Mouse (Mus musculus) kidney, postnatal 0 days (tissue): ENCODE data around the gene Ubc. TPM values are rescaled to one million over a fixed set of nuclear protein-coding genes. Genes with fewer than 3 reads are reported as not detected.
A peak's percentile ranks its signal among the peaks of the same experiment; 100 is the strongest.

Source experiments
- ATAC-seq: fragments of 200-750 bp; cut with Nextera tagmentation; replicated peaks from 2 replicates; pipeline ENCODE4 v1.8.0; 2017; ENCODE audit warnings: low read depth, moderate number of reproducible peaks, moderate TSS enrichment, moderate library complexity; ENCODE audit not compliant: low FRiP score
- DNase-seq: peaks from one replicate; pipeline ENCODE4 v3.0.0-alpha.2; 2016; ENCODE audit warnings: low spot score
- H3K27ac ChIP-seq: fragments of 300-500 bp; sonication (generic); 2 replicates; pipeline ENCODE4 v1.5.1; 2014; ENCODE audit warnings: mild to moderate bottlenecking
- H3K27me3 ChIP-seq: fragments of 300-500 bp; sonication (generic); 2 replicates; pipeline ENCODE4 v1.6.1; 2014; ENCODE audit warnings: low read length, mixed read lengths; ENCODE audit not compliant: insufficient read depth
- H3K36me3 ChIP-seq: fragments of 300-500 bp; sonication (generic); 2 replicates; pipeline ENCODE4 v1.6.1; 2014; ENCODE audit warnings: low read length, mixed read lengths; ENCODE audit not compliant: insufficient read depth
- H3K4me1 ChIP-seq: fragments of 300-500 bp; sonication (generic); replicated peaks from 2 replicates; pipeline ENCODE4 v1.6.1; 2014; ENCODE audit warnings: antibody characterized with exemption, low read length, mixed read lengths; ENCODE audit not compliant: insufficient read depth
- H3K4me2 ChIP-seq: fragments of 300-500 bp; sonication (generic); 2 replicates; pipeline ENCODE4 v1.6.1; 2014; ENCODE audit warnings: mild to moderate bottlenecking, low read length, moderate library complexity, mixed read lengths
- H3K4me3 ChIP-seq: fragments of 300-500 bp; sonication (generic); replicated peaks from 2 replicates; pipeline ENCODE4 v1.5.1; 2014; ENCODE audit warnings: low read depth, low read length
- H3K9ac ChIP-seq: fragments of 300-500 bp; sonication (generic); 2 replicates; pipeline ENCODE4 v1.6.1; 2014; ENCODE audit warnings: low read depth, low read length
- H3K9me3 ChIP-seq: fragments of 300-500 bp; sonication (generic); replicated peaks from 2 replicates; pipeline ENCODE4 v1.6.1; 2016; ENCODE audit warnings: low read length, inconsistent platforms, mixed read lengths
- CTCF ChIP-seq: IDR thresholded peaks from 2 replicates; pipeline ENCODE4 v1.5.1; 2016; ENCODE audit warnings: antibody characterized with exemption, low read depth, mild to moderate bottlenecking, moderate library complexity
- WGBS: fragments of 180-500 bp; shearing (Covaris S2); extraction: QIAGEN DNeasy Blood & Tissue Kit; methylation state at CpG from one replicate; pipeline ENCODE4 v1.1.7; 2014; 5-methylcytosine and 5-hydroxymethylcytosine counted together
- polyA plus RNA-seq: library from polyadenylated mRNA; unstranded; fragments of >200 nt; fragmentation: Nextera tagmentation; extraction: Ambion mirVana; gene quantifications from 2 replicates; pipeline ENCODE4 v1.2.1, GENCODE M21; 2015

Gene Ubc
- polyA plus RNA-seq, 1 experiment from 2014 or later: 702 TPM

DNA sequence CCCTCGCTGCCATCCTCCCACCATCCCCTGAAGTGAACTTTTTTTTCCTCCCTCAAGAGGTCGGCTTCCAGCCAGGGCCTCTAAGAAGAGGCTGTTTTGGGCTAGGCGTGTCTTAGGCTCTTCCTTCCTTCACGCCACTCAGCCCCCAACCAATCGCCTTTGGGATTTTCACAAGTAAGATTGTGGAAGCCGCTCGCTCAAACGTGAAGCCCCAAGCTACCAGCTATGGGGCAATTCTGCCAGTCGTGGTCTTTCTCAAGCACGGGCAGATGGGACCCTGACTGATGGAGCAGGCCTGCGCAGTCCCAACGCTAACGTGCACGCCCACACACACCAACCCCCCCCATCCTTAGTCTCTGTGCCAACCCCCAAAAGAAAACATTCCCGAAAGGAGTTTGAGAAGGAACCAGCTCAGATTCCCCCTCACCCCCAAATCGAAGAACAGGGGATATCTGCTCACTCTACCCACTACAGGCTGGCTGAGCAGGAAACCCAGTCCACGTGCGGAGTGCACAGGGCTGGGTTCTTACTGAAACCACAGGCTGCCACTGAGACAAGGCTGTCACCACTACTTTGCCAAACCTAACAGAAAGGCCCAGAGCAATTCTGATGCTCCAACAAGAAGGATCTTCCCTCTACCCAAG lies 50.8 kb downstream of the Ubc start:
- H3K9ac ChIP-seq: peak overlapping the region; percentile 63; the same call in 1 of the 2 replicates
- TF ChIP-seq CTCF: no peak
- peak overlapping the region; percentile 53 for H3K4me3 ChIP-seq
- peak overlapping the region; percentile 38; the same call in 1 of the 2 replicates for H3K27ac ChIP-seq
- no peaks in the 10 kb centered on the region for H3K9me3 ChIP-seq
- no peak for ATAC-seq
- WGBS: 8% methylated on average over 18 of the region's 18 CpGs
- peak; percentile 82 for DNase-seq
- H3K4me2 ChIP-seq: peak overlapping the region; percentile 68
- H3K4me1 ChIP-seq: peaks cover 13% of the 10 kb centered on the region; the same call in 1 of the 2 replicates
- H3K36me3 ChIP-seq: no peaks in the 10 kb centered on the region
- no peaks in the 10 kb centered on the region for H3K27me3 ChIP-seq

DNA sequence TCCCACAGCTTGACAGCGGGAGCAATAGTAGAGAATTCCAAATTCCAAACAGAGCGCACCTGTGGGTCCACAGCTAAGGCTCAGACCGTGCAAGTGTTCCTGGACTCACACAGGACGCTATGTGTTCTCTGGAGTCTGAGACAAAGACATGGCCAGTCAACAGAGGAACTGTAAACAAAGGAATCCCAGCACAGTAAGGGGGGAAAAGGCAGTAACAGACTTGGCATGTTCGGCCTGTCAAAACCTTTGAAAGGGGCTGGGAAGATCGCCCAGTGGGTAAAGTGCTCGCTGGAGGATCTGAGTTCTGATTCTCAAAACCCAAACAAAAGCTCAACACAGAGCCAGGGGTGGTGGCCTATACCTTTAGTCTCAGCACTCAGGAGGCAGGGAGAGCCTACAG lies 52.5 kb downstream of the Ubc start:
- no peaks in the 10 kb centered on the region for H3K27me3 ChIP-seq
- H3K9ac ChIP-seq: no peak overlapping the region
- DNase-seq (no peak), ATAC-seq (no peak)
- TF ChIP-seq CTCF: no peak
- H3K9me3 ChIP-seq: no peaks in the 10 kb centered on the region
- H3K27ac ChIP-seq: 0 out of 2 replicates have a peak overlapping the region, but pooled peaks have one; percentile 56
- no peak overlapping the region for H3K4me2 ChIP-seq
- H3K4me3 ChIP-seq: no peak overlapping the region
- H3K4me1 ChIP-seq: peaks cover 16% of the 10 kb centered on the region; the same call in 1 of the 2 replicates
- 82% methylated on average over 7 of the region's 7 CpGs for WGBS
- H3K36me3 ChIP-seq: no peaks in the 10 kb centered on the region

DNA sequence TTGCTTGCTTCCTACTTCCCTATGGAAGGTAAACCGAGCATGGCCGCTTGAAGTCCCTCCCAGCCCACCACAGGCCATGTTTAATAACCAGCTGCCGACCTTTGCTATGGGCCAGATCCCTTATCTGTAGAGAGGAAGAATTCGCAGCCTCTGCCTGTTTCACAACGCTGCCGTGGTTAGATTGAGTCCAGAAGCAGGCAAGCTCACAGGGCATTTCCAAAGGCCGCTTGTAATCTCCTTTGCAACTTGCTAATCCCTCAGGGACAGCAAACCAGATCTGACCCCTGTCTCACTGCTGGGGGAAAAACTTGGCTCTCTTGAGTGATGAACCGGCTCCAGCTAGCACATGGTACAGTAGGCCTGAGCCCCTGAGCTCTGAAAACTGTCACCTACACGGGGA lies 53.0 kb downstream of the Ubc start:
- ATAC-seq: no peak
- DNase-seq: no peak
- Histone ChIP-seq H3K9me3 (no peaks in the 10 kb centered on the region), H3K27ac (peak overlapping the region; percentile 56; the same call in 1 of the 2 replicates), H3K4me1 (peaks cover 16% of the 10 kb centered on the region; the same call in 1 of the 2 replicates), H3K36me3 (no peaks in the 10 kb centered on the region), H3K9ac (no peak overlapping the region), H3K4me2 (no peak overlapping the region), H3K4me3 (no peak overlapping the region), H3K27me3 (no peaks in the 10 kb centered on the region)
- no peak for TF ChIP-seq CTCF
- 45% methylated on average over 9 of the region's 9 CpGs for WGBS

Other genes starting within 250 kb of the Ubc start
- 14.6 and 15.5 TPM in 2 replicates for gene Ncor2, start 211.0 kb downstream of the Ubc start, polyA plus RNA-seq
- gene Scarb1, start 49.1 kb downstream of the Ubc start, polyA plus RNA-seq: 49.0 and 51.3 TPM in 2 replicates
- 0.40 and 0.74 TPM in 2 replicates for gene Gm10382, start 880 bp downstream of the Ubc start, polyA plus RNA-seq
- gene Dhx37, start 43.9 kb upstream of the Ubc start, polyA plus RNA-seq: 7.2 and 8.1 TPM in 2 replicates
- 46.7 and 47.2 TPM in 2 replicates for gene Bri3bp, start 51.4 kb upstream of the Ubc start, polyA plus RNA-seq
- gene Aacs, start 85.6 kb upstream of the Ubc start, polyA plus RNA-seq: 22.0 and 25.5 TPM in 2 replicates
- gene Tmem132b, start 141.6 kb upstream of the Ubc start, polyA plus RNA-seq: 0.27 and 0.28 TPM in 2 replicates